Mouse (Mus musculus) layer of hippocampus, postnatal 10 days (tissue): ENCODE measurements around the gene Bsn. TPM values are rescaled to one million over a fixed set of nuclear protein-coding genes. Genes with fewer than 3 reads are reported as not detected.

Experiments
- DNase-seq, 2 experiments: peaks; one replicate each; pipeline ENCODE4 v3.0.0; 2021; ENCODE audit warnings: low spot score in 2 of 2
- long read RNA-seq: library from polyadenylated mRNA; stranded (forward); transcript quantifications from one replicate; pipeline ENCODE4 v2.0.0, GENCODE M21; 2023
- total RNA-seq, 2 experiments: library from RNA; stranded (reverse); gene quantifications; 2 replicates each; pipeline ENCODE4 v1.2.3; 2021

Gene Bsn
- total RNA-seq: 100 to 1,000 TPM; 129 to 137 TPM
- long read RNA-seq, partial matches to known transcripts: 4 of 42 reads
- long read RNA-seq, other reads (novel, unspliced or antisense): 38 of 42 reads

DNA sequence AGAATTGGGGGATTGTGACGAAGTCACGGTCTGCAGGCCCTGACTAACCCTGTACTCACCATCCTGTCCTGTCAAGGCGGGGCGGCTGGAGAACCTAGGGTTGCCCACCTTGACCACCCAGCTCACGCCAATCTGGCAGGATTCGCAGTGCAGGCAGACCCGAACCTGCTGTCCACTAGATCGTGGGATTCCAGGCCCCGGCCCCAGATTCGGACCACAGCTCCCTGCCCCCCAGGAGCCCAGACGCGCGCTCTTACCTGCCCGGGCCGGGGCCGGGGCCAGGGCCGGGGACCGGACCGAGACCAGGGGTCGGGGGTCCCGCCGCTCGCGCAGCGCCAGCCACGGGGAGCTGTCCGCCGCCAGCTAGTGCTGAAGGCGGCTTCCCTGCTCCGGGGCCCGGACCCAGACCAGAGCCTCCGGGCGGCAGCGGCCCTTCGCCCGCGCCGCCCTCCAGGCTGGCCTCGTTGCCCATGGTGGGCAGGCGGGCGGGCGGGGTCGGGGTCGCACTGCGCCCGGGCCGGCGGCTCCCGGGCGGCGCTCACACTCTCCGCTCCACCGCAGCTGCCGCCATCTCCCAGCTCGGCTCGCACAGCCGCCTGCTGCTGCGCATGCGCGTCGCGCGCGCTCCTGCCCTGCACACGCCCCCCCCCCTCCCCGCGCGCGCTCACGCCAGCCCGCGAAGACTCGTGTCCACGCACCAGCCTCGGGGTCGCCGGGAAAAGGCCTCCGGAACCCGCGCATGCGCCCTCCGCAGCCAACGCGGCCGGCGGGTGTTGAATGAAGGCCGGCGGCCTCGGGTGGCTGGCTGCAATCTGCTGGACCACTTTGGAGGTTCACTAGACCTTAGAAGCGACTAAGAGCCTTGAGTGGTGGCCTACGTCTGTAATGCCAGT is at the start of gene Bsn:
Gene Bsn (minus strand): TSS at position 598 of the 893 bp plus-strand sequence.
- peak; percentile 78 to 85 for DNase-seq

DNA sequence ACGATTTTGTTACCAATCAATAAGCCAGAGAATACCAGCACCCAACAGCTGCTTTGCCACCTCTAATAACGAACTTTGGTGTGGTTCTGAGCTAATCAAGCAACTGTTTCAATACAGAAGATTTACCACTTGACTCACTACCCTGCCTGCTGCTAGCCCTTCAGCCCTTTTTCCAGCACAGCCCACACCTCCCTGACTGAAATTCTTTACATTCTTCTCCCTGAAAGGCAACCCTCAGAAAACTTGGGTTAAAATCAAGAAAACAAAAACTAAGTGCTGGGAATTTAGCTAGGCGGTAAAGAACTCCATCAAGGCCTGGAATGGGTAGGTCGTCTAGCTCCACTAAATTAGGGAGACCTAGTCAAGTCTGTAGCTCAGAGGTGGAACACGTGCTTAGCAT is 49.8 kb upstream of the Bsn start:
- DNase-seq: no peak

DNA sequence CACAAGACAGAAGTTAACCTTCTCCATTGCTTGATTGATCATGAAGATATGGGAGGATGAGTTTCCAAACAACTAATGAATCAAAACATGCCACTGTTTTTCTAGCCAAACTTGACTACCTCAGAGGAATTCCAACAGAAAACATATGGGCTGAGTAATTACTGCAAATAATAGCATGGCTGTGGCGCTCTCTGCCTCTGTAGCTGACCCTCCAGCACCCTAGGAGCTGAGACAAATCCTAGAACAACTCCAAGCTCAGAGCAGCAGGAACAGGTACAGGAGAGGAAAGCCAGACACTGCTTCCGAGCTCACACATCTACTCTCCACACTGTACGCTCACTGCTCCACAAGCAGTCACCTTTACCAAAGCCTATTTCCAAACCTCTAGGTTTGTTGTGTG is 48.6 kb upstream of the Bsn start:
- DNase-seq: no peak

DNA sequence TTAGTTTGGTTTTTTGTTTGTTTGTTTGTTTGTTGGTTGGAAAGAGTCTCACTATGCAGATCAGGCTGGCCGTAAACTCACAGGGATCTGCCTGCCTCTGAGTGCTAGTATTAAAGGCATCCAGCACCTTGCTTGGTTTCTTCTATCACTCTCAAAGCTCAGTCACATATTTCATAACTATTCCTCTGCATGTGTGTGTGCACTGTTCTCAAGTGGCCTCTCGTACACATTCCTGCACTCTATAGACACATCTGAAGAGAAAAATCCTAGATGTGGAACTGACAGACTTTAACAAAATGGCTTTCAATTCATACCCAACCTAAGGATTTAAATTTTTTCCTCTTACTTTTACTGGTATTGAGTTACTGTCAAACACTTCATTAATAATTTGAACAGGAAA is 48.2 kb upstream of the Bsn start:
- DNase-seq: no peak

DNA sequence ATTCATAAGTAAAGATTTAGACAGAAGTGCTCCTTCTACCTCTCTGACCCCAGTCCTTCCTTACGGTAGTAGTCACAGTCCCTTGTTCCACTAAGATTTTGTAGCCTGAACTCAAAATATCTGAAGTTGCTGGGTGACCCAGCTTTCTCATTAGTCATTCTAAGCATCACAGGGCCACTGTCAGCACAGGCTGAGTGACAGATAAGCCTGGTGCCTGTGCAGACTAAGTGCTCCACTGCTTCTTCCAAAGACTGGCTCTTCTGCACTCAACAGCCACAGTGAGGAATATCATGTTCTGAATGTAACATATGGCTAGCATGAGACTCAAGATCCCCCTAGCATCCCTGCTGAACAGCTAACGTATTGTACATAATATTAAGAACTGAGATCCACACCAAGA is 44.5 kb upstream of the Bsn start:
- DNase-seq: no peak

DNA sequence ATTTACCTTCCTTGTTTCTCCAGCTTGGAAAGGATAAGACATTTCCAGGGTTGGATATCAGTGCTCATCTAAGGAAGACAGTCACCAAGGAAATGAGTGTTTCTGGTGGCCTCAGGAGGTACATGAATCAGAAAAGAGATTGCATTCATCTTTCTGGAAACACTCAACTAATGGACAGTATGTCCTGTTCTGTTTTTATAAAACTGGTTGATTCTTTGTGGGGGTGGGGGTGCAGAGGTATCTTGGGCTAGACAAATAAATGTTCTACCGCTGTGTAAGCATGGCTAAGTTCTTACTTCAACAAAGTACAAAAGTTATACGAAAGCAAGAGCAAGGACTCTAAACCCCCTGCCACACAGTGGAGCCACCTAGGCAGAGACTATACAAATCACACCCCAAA is 42.7 kb upstream of the Bsn start:
- DNase-seq: no peak

DNA sequence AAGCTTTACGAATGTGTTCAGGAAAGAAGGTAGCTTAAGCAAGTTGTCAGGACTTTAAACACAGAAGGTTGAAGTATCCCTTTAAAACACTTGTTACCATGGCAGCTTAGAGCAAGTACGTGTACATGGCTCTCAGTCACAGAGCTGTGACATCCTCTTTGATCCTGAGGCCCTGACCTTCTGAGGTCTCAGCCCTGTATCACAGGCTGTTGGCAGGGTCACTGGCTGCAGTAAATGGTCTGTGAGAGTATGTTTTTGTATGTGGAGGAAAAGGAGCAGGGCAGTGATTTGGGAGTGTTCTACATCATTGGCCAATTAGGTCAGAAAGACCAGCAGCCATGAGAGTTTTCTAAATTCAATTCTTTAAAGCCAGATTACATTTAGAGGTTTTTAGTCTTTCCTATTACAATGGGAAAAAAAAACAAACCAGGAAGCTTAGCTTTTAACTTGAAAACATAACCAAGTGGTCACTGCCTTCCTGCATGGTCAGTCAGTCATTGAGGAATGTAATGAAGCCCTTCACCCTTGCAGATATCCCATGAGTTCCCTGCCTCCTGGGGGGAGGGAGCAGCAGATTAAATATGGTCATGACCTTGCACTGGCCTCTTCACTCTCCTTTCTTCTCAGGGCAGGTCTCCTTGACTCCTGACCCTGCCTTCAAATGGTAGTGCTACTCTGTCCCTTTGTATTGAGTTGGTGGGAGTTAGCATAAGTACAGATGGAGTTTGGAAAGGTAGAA is 37.9 kb upstream of the Bsn start:
- no peak for DNase-seq

DNA sequence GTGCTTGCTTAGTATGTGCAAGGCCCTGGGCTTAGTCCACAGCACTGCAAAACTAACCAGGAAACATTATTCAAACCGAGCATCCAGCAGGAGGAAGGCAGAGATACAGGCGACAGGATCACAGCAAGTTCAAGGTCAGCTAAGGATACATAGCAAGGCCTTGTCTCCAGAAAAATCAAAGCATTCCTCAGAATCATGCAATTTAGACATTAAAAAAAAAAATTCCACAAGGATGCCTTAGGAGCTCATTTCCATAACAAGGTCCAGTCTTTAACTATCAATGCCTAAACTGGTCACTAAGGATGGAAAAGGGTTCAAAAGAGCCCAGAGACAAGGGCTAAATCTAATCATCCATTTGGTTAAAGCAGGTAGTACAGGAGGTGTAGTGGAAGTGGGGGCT is 35.0 kb upstream of the Bsn start:
- DNase-seq: no peak

DNA sequence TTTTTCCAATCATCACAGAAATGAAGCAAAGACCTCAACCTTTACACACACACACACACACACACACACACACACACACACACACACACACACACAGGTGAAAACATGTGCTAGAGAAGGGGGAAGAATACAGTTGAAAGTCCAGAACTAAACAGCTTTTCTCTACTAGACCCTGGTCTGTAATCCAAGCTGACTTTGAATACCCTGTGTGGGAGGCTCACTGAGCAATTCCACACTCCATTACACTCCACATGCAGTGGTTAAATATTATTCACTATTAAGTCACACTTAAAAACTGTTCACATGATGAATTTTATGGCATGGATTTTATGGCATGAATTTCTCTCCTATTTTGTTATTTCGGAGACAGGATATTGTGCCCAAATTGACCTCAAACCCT is 33.4 kb upstream of the Bsn start:
- DNase-seq: no peak

DNA sequence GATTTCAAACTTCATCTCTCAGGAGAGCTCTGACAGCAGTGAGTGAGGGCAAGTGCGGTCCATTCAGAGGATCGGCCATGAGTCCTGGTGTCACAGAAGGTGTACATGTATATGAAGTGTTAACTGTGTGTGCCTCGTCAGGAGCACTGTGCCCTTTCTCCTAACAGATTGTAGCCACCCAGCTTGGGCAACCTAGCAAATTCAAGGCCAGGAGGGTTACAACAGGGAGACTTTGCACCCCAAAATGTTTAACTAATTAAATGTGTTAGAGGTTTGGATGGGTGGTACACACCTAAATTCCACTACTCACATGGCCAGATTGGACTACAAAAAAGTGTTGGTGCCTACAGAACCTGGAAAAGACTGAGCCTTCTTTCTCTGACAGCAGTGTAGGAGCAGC is 31.4 kb upstream of the Bsn start:
- DNase-seq: no peak

DNA sequence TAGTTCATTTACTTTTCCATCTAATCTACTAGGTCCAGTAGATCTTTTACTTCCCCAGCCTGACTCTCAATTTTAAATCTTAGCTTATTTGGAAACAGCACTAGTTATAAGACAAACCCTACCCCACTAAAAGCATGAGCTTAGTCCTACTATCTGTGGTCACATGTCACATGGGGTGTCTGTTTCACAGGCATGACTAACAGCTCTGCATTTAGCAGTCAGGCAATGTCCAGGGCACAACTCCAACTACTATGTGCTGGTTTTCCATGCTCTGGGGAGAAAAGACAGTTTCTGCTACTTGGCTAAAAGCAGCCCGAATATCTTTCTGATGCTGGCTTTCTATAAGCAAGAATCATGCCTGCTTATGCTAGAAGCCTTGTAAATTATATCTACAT is 30.2 kb upstream of the Bsn start:
- no peak for DNase-seq

DNA sequence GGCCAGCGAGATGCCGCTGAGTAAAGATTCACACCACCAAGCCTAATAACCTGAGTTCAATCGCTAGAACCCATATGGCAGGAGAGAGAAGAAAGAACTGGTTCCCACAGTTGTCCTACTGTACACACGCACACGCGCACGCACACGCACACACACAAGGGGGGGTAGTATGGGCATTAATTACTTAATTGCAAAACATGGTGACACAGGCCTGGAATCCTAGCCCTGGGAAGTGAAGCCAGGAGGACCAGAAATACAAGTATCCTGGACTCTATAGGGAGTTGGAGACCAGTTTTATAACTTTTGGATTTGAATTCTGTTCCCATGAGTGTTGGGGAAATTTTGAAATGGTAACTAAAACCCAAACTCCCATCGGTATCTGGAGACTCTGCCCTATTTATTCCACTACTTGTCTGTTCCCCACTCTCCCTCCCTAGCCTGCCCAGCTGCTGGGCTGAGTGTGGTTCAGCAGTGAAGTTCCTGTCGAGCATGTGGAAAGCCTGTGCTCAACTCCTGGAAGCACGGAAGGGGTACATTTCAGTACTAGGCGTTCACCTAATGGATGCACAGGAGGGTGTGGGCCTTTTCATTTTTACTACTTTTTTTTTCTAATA is 29.7 kb upstream of the Bsn start:
- DNase-seq: no peak

DNA sequence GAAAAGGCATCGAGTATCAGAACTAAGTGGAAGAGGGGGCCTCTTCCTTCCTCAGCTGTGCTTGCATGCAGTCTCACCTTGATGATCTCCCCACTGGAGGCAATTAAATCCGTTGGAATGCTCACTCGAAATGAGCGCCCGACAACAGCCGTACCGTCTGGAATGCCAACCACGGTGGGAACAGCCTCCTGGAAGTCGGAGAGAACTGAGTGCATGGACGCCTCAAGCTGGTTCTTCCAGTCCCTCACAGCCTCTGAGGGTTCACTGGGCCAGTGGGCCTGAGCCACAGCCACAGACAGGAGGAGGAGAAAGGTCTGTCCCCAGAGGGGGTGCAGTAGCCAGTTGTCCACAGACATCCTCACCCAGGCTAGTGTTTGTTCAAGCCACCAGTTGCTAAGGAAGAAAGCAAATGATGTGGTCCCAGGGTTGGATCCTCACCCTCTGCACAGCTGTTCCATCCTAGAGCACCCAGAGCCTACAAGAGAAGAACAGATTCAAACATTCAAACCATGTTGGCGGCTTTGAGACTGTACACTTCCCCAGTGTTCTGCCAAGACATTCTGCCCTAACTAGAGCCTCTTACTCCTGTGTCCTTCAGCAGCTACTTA is 27.9 kb upstream of the Bsn start:
- DNase-seq: no peak

DNA sequence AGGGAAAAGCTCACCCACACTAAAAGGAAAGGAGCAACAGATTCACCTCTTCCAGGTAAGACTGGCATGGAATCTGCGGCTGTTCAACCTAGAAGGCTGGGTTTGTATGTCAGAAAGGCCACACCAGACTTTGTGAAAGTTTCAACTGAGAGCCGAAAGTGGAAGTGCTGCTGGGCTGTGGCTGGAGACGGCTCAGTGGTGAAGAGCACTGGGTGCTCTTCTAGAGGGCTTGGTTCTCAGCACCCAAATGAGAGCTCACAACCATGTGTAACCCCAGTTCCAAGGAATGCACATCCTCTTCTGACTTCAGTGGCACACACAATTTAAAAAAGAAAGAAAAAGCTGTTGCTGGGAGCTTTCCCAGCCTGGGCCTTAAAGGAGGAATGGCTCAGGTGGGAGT is 27.2 kb upstream of the Bsn start:
- DNase-seq: no peak

DNA sequence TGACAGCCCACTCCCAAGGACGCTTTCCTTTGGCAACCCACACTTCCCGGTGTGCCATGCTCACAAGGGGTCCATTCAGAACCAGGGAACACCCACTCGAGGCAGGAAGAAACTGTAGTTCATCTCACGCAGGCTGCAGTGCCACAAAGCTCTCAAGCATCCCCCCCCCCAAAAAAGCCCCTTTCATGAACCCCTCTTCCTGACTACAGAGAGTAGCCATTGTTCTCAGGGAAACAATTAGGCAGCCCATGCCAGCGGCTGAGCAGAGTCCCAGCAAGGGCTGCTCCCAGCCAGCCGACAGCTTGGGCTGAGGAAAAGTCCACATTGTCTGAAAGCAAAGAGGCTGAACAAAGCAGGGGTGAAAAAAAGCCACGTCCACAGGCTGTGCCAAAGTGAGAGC is 22.9 kb upstream of the Bsn start:
- no peak for DNase-seq

DNA sequence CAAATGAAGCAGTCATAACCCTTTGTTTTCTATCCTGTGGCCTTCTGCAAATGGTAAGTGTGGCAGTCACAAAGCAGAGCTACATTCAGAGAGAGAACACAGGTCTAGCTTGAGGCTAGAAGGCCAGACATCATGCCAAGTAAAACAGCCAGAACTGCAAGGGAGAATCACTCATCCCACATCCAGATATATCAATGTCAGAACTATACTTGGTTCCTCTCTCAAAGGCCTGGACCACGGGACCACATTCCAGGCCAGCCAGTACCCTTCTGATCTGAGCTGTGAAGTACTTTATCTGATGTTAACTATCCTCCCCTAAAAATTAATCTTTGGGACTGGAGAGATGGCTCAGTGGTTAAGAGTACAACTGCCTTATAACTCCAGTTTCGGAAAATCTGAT is 22.2 kb upstream of the Bsn start:
- no peak for DNase-seq

DNA sequence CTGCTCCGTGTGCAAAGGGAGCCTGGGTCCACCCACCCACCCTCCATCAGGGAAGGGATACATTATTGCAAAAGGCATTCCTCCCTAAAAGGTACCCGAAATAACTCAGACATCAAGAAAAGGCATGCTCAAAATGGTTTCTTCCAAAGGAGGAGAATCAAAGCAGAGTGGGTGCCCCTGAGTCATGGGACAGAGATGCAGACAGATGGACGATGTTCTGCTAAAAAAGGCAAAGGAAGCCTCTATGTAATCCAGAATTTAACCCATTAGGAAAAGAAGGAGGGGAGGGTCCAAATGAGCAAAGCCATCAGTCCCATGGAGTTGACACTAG is 15.4 kb upstream of the Bsn start:
- no peak for DNase-seq

DNA sequence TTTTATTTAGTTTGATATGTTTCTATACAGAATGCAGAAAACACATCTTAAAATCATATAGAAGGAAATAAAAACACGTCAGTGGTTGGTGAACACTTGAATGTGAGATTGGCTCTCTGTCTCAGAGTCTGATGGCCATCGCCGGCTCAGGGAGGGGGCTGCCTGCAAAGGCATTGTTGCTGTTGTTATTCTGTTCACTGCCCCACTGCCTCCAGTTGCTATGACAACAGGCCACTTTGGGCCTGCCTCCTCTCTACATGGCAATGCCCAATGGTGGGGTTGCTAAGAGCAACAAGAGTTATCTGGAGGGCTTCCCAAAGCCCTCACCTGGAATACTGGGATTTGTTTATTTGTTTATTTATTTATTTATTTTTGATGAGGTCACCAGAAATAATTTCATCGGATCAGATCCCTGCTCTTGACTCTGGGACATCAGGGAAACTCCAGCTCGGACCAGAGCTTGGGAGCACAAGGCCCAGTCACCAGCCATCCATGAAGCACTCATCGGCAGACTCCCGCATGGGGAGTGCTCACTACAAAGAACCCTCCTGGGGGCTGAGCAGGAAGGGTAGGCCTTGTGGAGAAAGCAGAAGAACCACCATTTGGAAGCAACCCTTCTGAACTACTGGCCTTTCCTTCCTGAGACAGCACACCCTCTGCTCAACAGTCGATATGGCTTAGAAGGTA is 14.8 kb upstream of the Bsn start:
- peak in 1 of 2 experiments; percentile 34 for DNase-seq

DNA sequence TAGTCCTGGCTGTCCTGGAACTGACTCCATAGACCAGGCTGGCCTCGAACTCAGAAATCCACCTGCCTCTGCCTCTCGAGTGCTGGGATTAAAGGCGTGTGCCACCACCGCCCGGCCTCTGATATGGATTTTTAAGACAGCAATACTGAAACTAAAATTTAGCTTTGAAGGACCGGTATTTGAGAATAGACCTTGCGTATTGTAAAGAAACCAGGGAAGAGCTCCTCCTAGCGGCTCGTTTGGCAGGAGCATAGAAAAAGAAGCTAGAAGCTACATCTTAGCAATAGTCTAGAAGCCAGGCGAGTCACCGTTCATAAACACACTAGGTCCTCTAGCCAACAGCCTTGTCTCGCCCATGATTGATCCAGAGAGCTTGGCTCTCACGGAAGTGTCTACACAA is 12.8 kb upstream of the Bsn start:
- DNase-seq: peak; percentile 74 to 80

DNA sequence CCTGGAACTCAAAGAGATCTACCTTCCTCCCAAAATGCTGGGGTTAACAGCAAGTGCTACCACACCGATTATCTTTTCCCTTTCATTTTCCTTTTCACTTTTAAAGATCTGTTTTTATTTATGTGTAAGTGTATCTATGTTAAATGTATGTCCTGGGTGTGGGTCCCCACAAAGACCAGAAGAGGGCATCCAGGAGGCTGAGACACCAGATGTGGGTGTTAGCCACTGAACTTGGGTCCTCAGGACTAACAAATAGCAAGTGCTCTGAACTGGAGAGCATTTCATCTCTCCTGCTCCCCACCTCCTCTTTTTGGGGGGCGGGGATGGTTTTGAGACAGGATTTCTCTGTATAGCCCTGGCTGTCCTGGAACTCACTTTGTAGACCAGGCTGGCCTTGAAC is 12.0 kb upstream of the Bsn start:
- DNase-seq: no peak

DNA sequence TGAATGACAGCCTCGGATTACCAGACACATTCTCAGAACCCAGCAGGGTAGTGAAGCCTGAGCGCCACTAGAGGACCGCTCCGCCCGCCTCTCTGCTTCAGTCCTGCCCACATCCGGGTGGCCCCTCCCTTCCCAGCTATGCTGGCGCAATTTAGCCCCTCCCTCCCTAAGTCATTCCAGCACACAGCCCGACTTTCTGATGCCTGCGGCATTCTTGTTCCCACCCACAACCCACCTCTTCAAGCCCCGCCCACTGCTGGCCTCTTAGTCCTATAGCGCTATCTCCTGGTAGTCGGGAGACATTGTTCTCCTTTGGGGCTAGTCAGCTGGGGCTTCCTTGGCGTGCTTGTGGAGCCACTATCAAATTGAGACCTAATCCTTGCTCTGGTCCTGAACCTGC is 11.0 kb upstream of the Bsn start:
- peak; percentile 86 to 89 for DNase-seq
